ENCODE assay signal across 18 mouse cellular contexts in genomic region chr1:55074757-55075156, GRCm38 (mm10). TPM values are rescaled to one million over a fixed set of nuclear protein-coding genes. Genes with fewer than 3 reads are reported as not detected.
DNase-seq lines count a peak whose midpoint lies in the region; ATAC-seq and TF ChIP-seq lines count a peak whose summit lies in the region.
"Had no signal": no experiment of that assay in that cellular context is flagged by ENCODE, and none has a peak within 500 bp of the region (broad histone marks: within the 10 kb centered on the region; RNA-seq: fewer than 3 reads in every experiment).

No protein-coding gene starts in this region.

- 0 out of 2 replicates have a peak, but pooled peaks have one; percentile 23 for ATAC-seq in forebrain, embryonic 16.5 days
- no peak for ATAC-seq in forebrain, embryonic 12.5 days (ENCODE audit: low FRiP score)
- ATAC-seq in kidney, embryonic 15.5 days (replicated peaks; ENCODE audit: low FRiP score), result no peak

- H3K4me2 ChIP-seq in forebrain, embryonic 16.5 days (ENCODE audit: low read length), result no peak overlapping the region
- H3K4me2 ChIP-seq in forebrain, embryonic 12.5 days, result no peak overlapping the region
- no peak overlapping the region for H3K4me2 ChIP-seq in kidney, embryonic 15.5 days
- H3K4me2 ChIP-seq: embryonic facial prominence, embryonic 12.5 days; midbrain, embryonic 12.5 days had no signal

- H3K36me3 ChIP-seq in forebrain, embryonic 16.5 days (ENCODE audit: control insufficient read depth, insufficient read depth), result peaks cover 16% of the 10 kb centered on the region
- H3K36me3 ChIP-seq in forebrain, embryonic 12.5 days (replicated peaks), result peaks cover 29% of the 10 kb centered on the region
- H3K36me3 ChIP-seq in kidney, embryonic 15.5 days, result peaks cover 53% of the 10 kb centered on the region
- H3K36me3 ChIP-seq in testis, adult 2 months (ENCODE audit: control insufficient read depth, insufficient read depth, low read length), result no peaks in the 10 kb centered on the region; the same call in 1 of the 2 replicates

- H3K9ac ChIP-seq in forebrain, embryonic 16.5 days (replicated peaks; ENCODE audit: low read depth, low read length), result no peak overlapping the region
- H3K9ac ChIP-seq in forebrain, embryonic 12.5 days, result no peak overlapping the region
- no peak overlapping the region for H3K9ac ChIP-seq in kidney, embryonic 15.5 days
- H3K9ac ChIP-seq: embryonic facial prominence, embryonic 12.5 days; midbrain, embryonic 12.5 days had no signal

- peak; percentile 48; the same call in 1 of the 2 replicates for TF ChIP-seq POLR2A in testis, adult 2 months (IDR thresholded peaks at IDR 0.05; ENCODE audit: control insufficient read depth, low read depth, low read length)

- H3K27ac ChIP-seq in forebrain, embryonic 16.5 days (ENCODE audit: low read length), result no peak overlapping the region
- H3K27ac ChIP-seq in forebrain, embryonic 12.5 days, result no peak overlapping the region
- H3K27ac ChIP-seq in kidney, embryonic 15.5 days, result no peak overlapping the region; the same call in 1 of the 2 replicates
- H3K27ac ChIP-seq in testis, adult 2 months (ENCODE audit: control insufficient read depth, insufficient read depth, low read depth, low read length), result peak overlapping the region; percentile 93
- H3K27ac ChIP-seq: embryonic facial prominence, embryonic 12.5 days; hindbrain, postnatal 0 days; midbrain, embryonic 12.5 days had no signal

- no peaks in the 10 kb centered on the region for H3K9me3 ChIP-seq in forebrain, embryonic 16.5 days (ENCODE audit: control insufficient read depth, low read length)
- no peaks in the 10 kb centered on the region for H3K9me3 ChIP-seq in forebrain, embryonic 12.5 days
- no peaks in the 10 kb centered on the region for H3K9me3 ChIP-seq in kidney, embryonic 15.5 days (replicated peaks)
- H3K9me3 ChIP-seq: embryonic facial prominence, embryonic 12.5 days; midbrain, embryonic 12.5 days had no signal

- H3K4me3 ChIP-seq in forebrain, embryonic 16.5 days (replicated peaks; ENCODE audit: low read length), result no peak overlapping the region
- no peak overlapping the region for H3K4me3 ChIP-seq in forebrain, embryonic 12.5 days (replicated peaks)
- H3K4me3 ChIP-seq in kidney, embryonic 15.5 days (replicated peaks), result no peak overlapping the region
- H3K4me3 ChIP-seq in testis, adult 2 months (ENCODE audit: control insufficient read depth, low read depth, low read length), result no peak overlapping the region
- H3K4me3 ChIP-seq: embryonic facial prominence, embryonic 12.5 days; midbrain, embryonic 12.5 days had no signal

- H3K27me3 ChIP-seq in forebrain, embryonic 16.5 days (replicated peaks; ENCODE audit: control insufficient read depth, insufficient read depth, low read length), result no peaks in the 10 kb centered on the region
- no peaks in the 10 kb centered on the region for H3K27me3 ChIP-seq in forebrain, embryonic 12.5 days
- no peaks in the 10 kb centered on the region for H3K27me3 ChIP-seq in kidney, embryonic 15.5 days
- H3K27me3 ChIP-seq in testis, adult 2 months (ENCODE audit: control insufficient read depth, insufficient read depth, low read length), result no peaks in the 10 kb centered on the region
- H3K27me3 ChIP-seq: embryonic facial prominence, embryonic 12.5 days; midbrain, embryonic 12.5 days had no signal

- peak; percentile 45 for DNase-seq in kidney, postnatal 10 days
- no peak for DNase-seq in testis, postnatal 10 days (ENCODE audit: low spot score)
- DNase-seq in cerebellum, adult 9-11 months, result no peak
- DNase-seq: adrenal gland, adult 8-10 months; B cell, adult 2 months; cerebellum, adult 8-10 months; left cerebral cortex, postnatal 4 days; lung, adult 2 months; lung, postnatal 4 days; spleen, adult 18-20 months; thymus, postnatal 25 days had no signal

- WGBS in forebrain, embryonic 16.5 days, result 66% methylated on average over 2 of the region's 2 CpGs
- WGBS in forebrain, embryonic 12.5 days, result 59% methylated on average over 2 of the region's 2 CpGs
- WGBS in kidney, embryonic 15.5 days, result 42% methylated on average over 2 of the region's 2 CpGs

- TF ChIP-seq CTCF in testis, adult 2 months (IDR thresholded peaks at IDR 0.05; ENCODE audit: control insufficient read depth, insufficient read depth, insufficient replicate concordance, low read depth, low read length), result no peak

- H3K4me1 ChIP-seq in forebrain, embryonic 16.5 days (replicated peaks; ENCODE audit: control insufficient read depth, insufficient read depth, low read length), result no peaks in the 10 kb centered on the region
- H3K4me1 ChIP-seq in forebrain, embryonic 12.5 days, result no peaks in the 10 kb centered on the region
- H3K4me1 ChIP-seq in kidney, embryonic 15.5 days, result no peaks in the 10 kb centered on the region
- H3K4me1 ChIP-seq in testis, adult 2 months (ENCODE audit: control insufficient read depth, insufficient read depth, low read length), result peaks cover 2% of the 10 kb centered on the region; the same call in 1 of the 2 replicates
- H3K4me1 ChIP-seq: midbrain, embryonic 12.5 days had no signal

RNA-seq across cellular contexts. Expression of gene Hspe1, which starts 13.2 kb away (rescaled TPM):
- 215 and 231 TPM in 2 replicates for polyA plus RNA-seq in forebrain, embryonic 16.5 days (2015; fragmentation: Nextera tagmentation; extraction: Ambion mirVana)
- polyA plus RNA-seq in forebrain, embryonic 12.5 days (2016; fragmentation: Nextera tagmentation; extraction: Ambion mirVana), result 423 and 430 TPM in 2 replicates
- polyA plus RNA-seq in kidney, embryonic 15.5 days (2015; fragmentation: Nextera tagmentation; extraction: Ambion mirVana), result 501 and 586 TPM in 2 replicates
- polyA plus RNA-seq in testis, adult 2 months (2012; rRNA removed), result 15.7 and 17.2 TPM in 2 replicates

RNA-seq across cellular contexts. Expression of gene Hspd1, which starts 13.3 kb away (rescaled TPM):
- polyA plus RNA-seq in forebrain, embryonic 16.5 days (2015; fragmentation: Nextera tagmentation; extraction: Ambion mirVana), result 295 and 312 TPM in 2 replicates
- polyA plus RNA-seq in forebrain, embryonic 12.5 days (2016; fragmentation: Nextera tagmentation; extraction: Ambion mirVana), result 398 and 406 TPM in 2 replicates
- polyA plus RNA-seq in kidney, embryonic 15.5 days (2015; fragmentation: Nextera tagmentation; extraction: Ambion mirVana), result 484 and 494 TPM in 2 replicates
- polyA plus RNA-seq in testis, adult 2 months (2012; rRNA removed), result 10.3 and 12.8 TPM in 2 replicates

RNA-seq across cellular contexts. Expression of gene Coq10b, which starts 22.2 kb away (rescaled TPM):
- polyA plus RNA-seq in forebrain, embryonic 16.5 days (2015; fragmentation: Nextera tagmentation; extraction: Ambion mirVana), result 34.4 and 35.5 TPM in 2 replicates
- 31.0 and 31.3 TPM in 2 replicates for polyA plus RNA-seq in forebrain, embryonic 12.5 days (2016; fragmentation: Nextera tagmentation; extraction: Ambion mirVana)
- 14.7 and 16.4 TPM in 2 replicates for polyA plus RNA-seq in kidney, embryonic 15.5 days (2015; fragmentation: Nextera tagmentation; extraction: Ambion mirVana)
- polyA plus RNA-seq in testis, adult 2 months (2012; rRNA removed), result 16.0 and 20.5 TPM in 2 replicates

RNA-seq across cellular contexts. Expression of gene Sf3b1, which starts 47.5 kb away (rescaled TPM):
- polyA plus RNA-seq in forebrain, embryonic 16.5 days (2015; fragmentation: Nextera tagmentation; extraction: Ambion mirVana), result 379 and 442 TPM in 2 replicates
- 376 and 422 TPM in 2 replicates for polyA plus RNA-seq in forebrain, embryonic 12.5 days (2016; fragmentation: Nextera tagmentation; extraction: Ambion mirVana)
- polyA plus RNA-seq in kidney, embryonic 15.5 days (2015; fragmentation: Nextera tagmentation; extraction: Ambion mirVana), result 301 and 326 TPM in 2 replicates
- polyA plus RNA-seq in testis, adult 2 months (2012; rRNA removed), result 22.3 and 27.6 TPM in 2 replicates

RNA-seq across cellular contexts. Expression of gene Mob4, which starts 56.3 kb away (rescaled TPM):
- 194 and 201 TPM in 2 replicates for polyA plus RNA-seq in forebrain, embryonic 16.5 days (2015; fragmentation: Nextera tagmentation; extraction: Ambion mirVana)
- 148 and 157 TPM in 2 replicates for polyA plus RNA-seq in forebrain, embryonic 12.5 days (2016; fragmentation: Nextera tagmentation; extraction: Ambion mirVana)
- polyA plus RNA-seq in kidney, embryonic 15.5 days (2015; fragmentation: Nextera tagmentation; extraction: Ambion mirVana), result 143 and 146 TPM in 2 replicates
- 3.7 and 4.2 TPM in 2 replicates for polyA plus RNA-seq in testis, adult 2 months (2012; rRNA removed)

Comparison
In these comparisons a context has a peak if more than half of its experiments do, and no peak if none do; other contexts are left out.
1. RNA of gene Hspe1, which starts 13.2 kb away (polyA plus RNA-seq): 501 to 586 TPM in kidney, embryonic 15.5 days, 423 to 430 TPM in forebrain, embryonic 12.5 days and 215 to 231 TPM in forebrain, embryonic 16.5 days; 15.7 to 17.2 TPM in testis, adult 2 months; every median in the first group is over 10 times any median in the second.
2. RNA of gene Hspd1, which starts 13.3 kb away (polyA plus RNA-seq): 484 to 494 TPM in kidney, embryonic 15.5 days, 398 to 406 TPM in forebrain, embryonic 12.5 days and 295 to 312 TPM in forebrain, embryonic 16.5 days; 10.3 to 12.8 TPM in testis, adult 2 months; every median in the first group is over 10 times any median in the second.